Mouse (Mus musculus): ENCODE measurements around the gene Phxr2.
A peak's percentile ranks its signal among the peaks of the same experiment; 100 is the strongest.

Gene Phxr2

GRCm38 (mm10) chr10:99132595-99133272, 6.6 kb upstream of the Phxr2 start:
- no peak for ATAC-seq (ENCODE audit: low TSS enrichment)

- peak; percentile 66 for ATAC-seq (ENCODE audit: low TSS enrichment)
Observed at GRCm38 (mm10) chr10:99132189-99132588, 6.1 kb upstream of the Phxr2 start.

- peak; percentile 49 for ATAC-seq (ENCODE audit: low TSS enrichment)
Observed at GRCm38 (mm10) chr10:99131298-99131697, 5.2 kb upstream of the Phxr2 start.

GRCm38 (mm10) chr10:99130611-99131010, 4.5 kb upstream of the Phxr2 start:
- peak; percentile 50 for ATAC-seq (ENCODE audit: low TSS enrichment)

- no peak for ATAC-seq (ENCODE audit: low TSS enrichment)
Observed at GRCm38 (mm10) chr10:99127691-99128261, 1.7 kb upstream of the Phxr2 start.

- ATAC-seq (ENCODE audit: low TSS enrichment), result no peak
Observed at GRCm38 (mm10) chr10:99126954-99127353, 829 bp upstream of the Phxr2 start.

GRCm38 (mm10) chr10:99119471-99119870, 6.7 kb downstream of the Phxr2 start:
- ATAC-seq (ENCODE audit: low TSS enrichment), result no peak

- no peak for ATAC-seq (ENCODE audit: low TSS enrichment)
Observed at GRCm38 (mm10) chr10:99118697-99119096, 7.4 kb downstream of the Phxr2 start.

GRCm38 (mm10) chr10:99117876-99118275, 8.2 kb downstream of the Phxr2 start:
- no peak for ATAC-seq (ENCODE audit: low TSS enrichment)

GRCm38 (mm10) chr10:99116650-99117615, 9.2 kb downstream of the Phxr2 start:
- ATAC-seq (ENCODE audit: low TSS enrichment), result no peak

GRCm38 (mm10) chr10:99116237-99116632, 9.9 kb downstream of the Phxr2 start:
- peak; percentile 67 for ATAC-seq (ENCODE audit: low TSS enrichment)

- peak; percentile 91 for ATAC-seq (ENCODE audit: low TSS enrichment)
Observed at GRCm38 (mm10) chr10:99115471-99116236, 10.5 kb downstream of the Phxr2 start.

GRCm38 (mm10) chr10:99114295-99114694, 11.8 kb downstream of the Phxr2 start:
- ATAC-seq (ENCODE audit: low TSS enrichment), result no peak

- ATAC-seq (ENCODE audit: low TSS enrichment), result no peak
Observed at GRCm38 (mm10) chr10:99113533-99113932, 12.6 kb downstream of the Phxr2 start.

GRCm38 (mm10) chr10:99108431-99108982, 17.6 kb downstream of the Phxr2 start:
- ATAC-seq (ENCODE audit: low TSS enrichment), result no peak

- ATAC-seq (ENCODE audit: low TSS enrichment), result peak; percentile 66
Observed at GRCm38 (mm10) chr10:99107964-99108363, 18.2 kb downstream of the Phxr2 start, which contains the start of gene Galnt4. Galnt4 (plus strand) TSS chr10:99108159.

GRCm38 (mm10) chr10:99106703-99107631, 19.2 kb downstream of the Phxr2 start, which contains the start of gene Poc1b:
Poc1b (plus strand) TSS chr10:99107036.
- ATAC-seq (ENCODE audit: low TSS enrichment), result peak; percentile 90

GRCm38 (mm10) chr10:99106311-99106702, 19.8 kb downstream of the Phxr2 start:
- ATAC-seq (ENCODE audit: low TSS enrichment), result no peak

GRCm38 (mm10) chr10:99105522-99105921, 20.6 kb downstream of the Phxr2 start:
- no peak for ATAC-seq (ENCODE audit: low TSS enrichment)

GRCm38 (mm10) chr10:99097374-99097773, 28.8 kb downstream of the Phxr2 start:
- peak; percentile 96 for ATAC-seq (ENCODE audit: low TSS enrichment)

Data from frontal cortex, adult (tissue).